Mouse (Mus musculus): ENCODE results near the gene Hsf4. TPM values are rescaled to one million over a fixed set of nuclear protein-coding genes. Genes with fewer than 3 reads are reported as not detected.
A peak's percentile ranks its signal among the peaks of the same experiment; 100 is the strongest.

Hsf4 gene
- polyA plus RNA-seq, 1 experiment from 2014 or later, result 0.27 TPM

GRCm38 (mm10) chr8:105309142-105309847, 39.7 kb downstream of the Hsf4 start:
- 80% methylated on average over 15 of the region's 15 CpGs for WGBS
- no peaks in the 10 kb centered on the region for H3K27me3 ChIP-seq (ENCODE audit: control insufficient read depth, insufficient read depth, low read length)
- ATAC-seq (ENCODE audit: insufficient number of reproducible peaks, insufficient read depth, low FRiP score, low read depth), result no peak
- no peaks in the 10 kb centered on the region for H3K9me3 ChIP-seq (ENCODE audit: control insufficient read depth, low read length)
- peaks cover 26 to 34% of the 10 kb centered on the region in 2 experiments for H3K4me1 ChIP-seq (ENCODE audit: control insufficient read depth in 2 of 2, insufficient read depth in 2 of 2, low read length in 2 of 2)
- peaks cover 74% of the 10 kb centered on the region for H3K36me3 ChIP-seq (ENCODE audit: control insufficient read depth, insufficient read depth, low read length)
- H3K27ac ChIP-seq (replicated peaks in 1 of 2; ENCODE audit: control insufficient read depth in 1 of 2, insufficient read depth in 1 of 2, low read depth in 2 of 2, low read length in 2 of 2), result no peak overlapping the region
- no peak overlapping the region for H3K4me3 ChIP-seq (ENCODE audit: control insufficient read depth in 1 of 2, insufficient read depth in 1 of 2, low read depth in 1 of 2, low read length in 2 of 2)
- H3K9ac ChIP-seq (ENCODE audit: low read length), result no peak overlapping the region
- H3K4me2 ChIP-seq (ENCODE audit: low read length), result no peak overlapping the region

DNA sequence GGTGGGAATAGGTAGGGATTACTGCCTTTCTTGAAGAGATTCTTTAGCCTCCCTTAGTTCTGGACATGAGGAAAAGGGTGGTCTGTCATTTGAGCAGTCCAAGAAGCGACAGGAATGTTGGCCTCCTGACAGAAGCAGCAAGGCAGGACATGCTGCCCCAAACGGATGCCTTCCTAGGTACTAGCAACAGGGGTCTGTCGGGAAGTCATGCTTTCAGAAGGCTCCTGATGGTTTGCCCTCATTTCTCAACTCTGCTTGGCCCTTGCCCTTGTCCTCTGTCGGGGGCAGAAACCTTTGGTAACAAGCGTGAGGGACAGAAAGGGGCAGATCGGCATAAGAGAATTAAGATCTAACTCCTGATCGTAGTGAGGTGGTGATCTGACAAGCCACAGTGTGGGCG, 40.5 kb downstream of the Hsf4 start:
- Histone ChIP-seq H3K27ac (replicated peaks in 1 of 2; ENCODE audit: control insufficient read depth in 1 of 2, insufficient read depth in 1 of 2, low read depth in 2 of 2, low read length in 2 of 2) (no peak overlapping the region), H3K27me3 (ENCODE audit: control insufficient read depth, insufficient read depth, low read length) (no peaks in the 10 kb centered on the region), H3K36me3 (ENCODE audit: control insufficient read depth, insufficient read depth, low read length) (peaks cover 75% of the 10 kb centered on the region), H3K4me2 (ENCODE audit: low read length) (no peak overlapping the region), H3K4me3 (ENCODE audit: control insufficient read depth in 1 of 2, insufficient read depth in 1 of 2, low read depth in 1 of 2, low read length in 2 of 2) (no peak overlapping the region), H3K9ac (ENCODE audit: low read length) (no peak overlapping the region), H3K4me1 (ENCODE audit: control insufficient read depth in 2 of 2, insufficient read depth in 2 of 2, low read length in 2 of 2) (peaks cover 22 to 33% of the 10 kb centered on the region in 2 experiments), H3K9me3 (ENCODE audit: control insufficient read depth, low read length) (no peaks in the 10 kb centered on the region)
- WGBS, result 82% methylated on average over 8 of the region's 8 CpGs
- no peak for ATAC-seq (ENCODE audit: insufficient number of reproducible peaks, insufficient read depth, low FRiP score, low read depth)

DNA sequence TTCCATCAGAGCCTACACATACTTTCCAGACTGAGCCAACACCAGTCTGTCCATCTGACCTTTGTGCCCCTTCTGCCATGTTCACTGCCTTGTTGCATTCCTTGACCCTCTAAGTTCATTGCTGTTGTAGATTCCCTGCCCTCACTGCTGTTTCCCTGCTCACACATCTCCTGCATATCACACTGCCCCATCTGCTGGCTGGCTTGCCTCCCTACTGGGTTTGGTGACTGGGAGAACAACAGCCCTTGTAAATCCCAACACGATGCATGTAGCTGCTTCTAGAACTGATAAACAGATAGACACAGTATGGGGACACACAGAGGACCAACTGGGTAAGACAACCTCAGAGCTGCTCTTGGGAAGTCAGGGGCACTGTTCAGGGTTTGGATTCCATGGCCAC, 42.1 kb downstream of the Hsf4 start:
- 71% methylated on average over 1 of the region's 1 CpGs for WGBS
- Histone ChIP-seq H3K4me1 (ENCODE audit: control insufficient read depth in 2 of 2, insufficient read depth in 2 of 2, low read length in 2 of 2) (peaks cover 18 to 26% of the 10 kb centered on the region in 2 experiments; a peak in 3 of 4 replicates), H3K4me3 (ENCODE audit: control insufficient read depth in 1 of 2, insufficient read depth in 1 of 2, low read depth in 1 of 2, low read length in 2 of 2) (no peak overlapping the region), H3K27ac (replicated peaks in 1 of 2; ENCODE audit: control insufficient read depth in 1 of 2, insufficient read depth in 1 of 2, low read depth in 2 of 2, low read length in 2 of 2) (no peak overlapping the region), H3K9ac (ENCODE audit: low read length) (no peak overlapping the region), H3K27me3 (ENCODE audit: control insufficient read depth, insufficient read depth, low read length) (no peaks in the 10 kb centered on the region), H3K9me3 (ENCODE audit: control insufficient read depth, low read length) (no peaks in the 10 kb centered on the region), H3K36me3 (ENCODE audit: control insufficient read depth, insufficient read depth, low read length) (peaks cover 89% of the 10 kb centered on the region), H3K4me2 (ENCODE audit: low read length) (no peak overlapping the region)
- no peak for ATAC-seq (ENCODE audit: insufficient number of reproducible peaks, insufficient read depth, low FRiP score, low read depth)

DNA sequence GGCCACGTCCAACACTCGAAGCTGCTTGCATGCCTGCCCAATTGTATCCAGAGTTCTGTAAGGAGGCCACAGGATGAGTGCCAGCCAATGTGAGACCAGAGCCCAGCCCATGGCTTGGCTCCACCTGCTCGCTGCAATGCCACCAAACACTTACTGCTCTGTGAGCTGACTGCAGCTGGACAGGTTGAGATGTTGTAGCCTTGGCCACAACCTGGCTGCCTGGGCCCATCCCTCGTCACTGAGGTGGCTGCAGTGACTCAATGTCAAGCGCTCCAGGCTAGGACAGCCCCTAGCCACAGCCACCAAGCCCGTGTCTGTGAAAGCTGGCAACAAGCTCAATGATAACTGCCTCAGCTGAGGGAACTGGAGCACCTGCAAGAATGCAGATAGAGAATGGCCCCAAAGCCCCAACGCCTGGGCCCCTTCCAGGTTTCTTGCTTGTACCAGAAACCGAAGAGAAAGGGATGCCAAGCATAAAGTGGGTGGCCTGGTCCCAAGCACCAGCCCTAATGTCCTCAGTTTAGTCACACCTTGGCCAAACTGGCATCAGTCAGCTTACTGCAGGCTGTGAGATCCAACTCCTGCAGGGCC, 43.4 kb downstream of the Hsf4 start:
- ATAC-seq (ENCODE audit: insufficient number of reproducible peaks, insufficient read depth, low FRiP score, low read depth), result no peak
- peaks cover 18 to 26% of the 10 kb centered on the region in 2 experiments; a peak in 3 of 4 replicates for H3K4me1 ChIP-seq (ENCODE audit: control insufficient read depth in 2 of 2, insufficient read depth in 2 of 2, low read length in 2 of 2)
- no peak overlapping the region for H3K9ac ChIP-seq (ENCODE audit: low read length)
- peaks cover 87% of the 10 kb centered on the region for H3K36me3 ChIP-seq (ENCODE audit: control insufficient read depth, insufficient read depth, low read length)
- no peak overlapping the region for H3K4me2 ChIP-seq (ENCODE audit: low read length)
- H3K4me3 ChIP-seq (ENCODE audit: control insufficient read depth in 1 of 2, insufficient read depth in 1 of 2, low read depth in 1 of 2, low read length in 2 of 2), result no peak overlapping the region
- H3K9me3 ChIP-seq (ENCODE audit: control insufficient read depth, low read length), result no peaks in the 10 kb centered on the region
- H3K27me3 ChIP-seq (ENCODE audit: control insufficient read depth, insufficient read depth, low read length), result no peaks in the 10 kb centered on the region
- peak overlapping the region in 1 of 2 experiments; percentile 47; a peak in 1 of 4 replicates for H3K27ac ChIP-seq (replicated peaks in 1 of 2; ENCODE audit: control insufficient read depth in 1 of 2, insufficient read depth in 1 of 2, low read depth in 2 of 2, low read length in 2 of 2)
- 78% methylated on average over 8 of the region's 8 CpGs for WGBS

- Histone ChIP-seq H3K9me3 (ENCODE audit: control insufficient read depth, low read length) (no peaks in the 10 kb centered on the region), H3K27me3 (ENCODE audit: control insufficient read depth, insufficient read depth, low read length) (no peaks in the 10 kb centered on the region), H3K4me1 (ENCODE audit: control insufficient read depth in 2 of 2, insufficient read depth in 2 of 2, low read length in 2 of 2) (peaks cover 18 to 32% of the 10 kb centered on the region in 2 experiments), H3K27ac (replicated peaks in 1 of 2; ENCODE audit: control insufficient read depth in 1 of 2, insufficient read depth in 1 of 2, low read depth in 2 of 2, low read length in 2 of 2) (peak overlapping the region; percentile 28 to 47; a peak in 3 of 4 replicates), H3K4me3 (ENCODE audit: control insufficient read depth in 1 of 2, insufficient read depth in 1 of 2, low read depth in 1 of 2, low read length in 2 of 2) (no peak overlapping the region), H3K36me3 (ENCODE audit: control insufficient read depth, insufficient read depth, low read length) (peaks cover 87% of the 10 kb centered on the region), H3K4me2 (ENCODE audit: low read length) (no peak overlapping the region), H3K9ac (ENCODE audit: low read length) (no peak overlapping the region)
- ATAC-seq (ENCODE audit: insufficient number of reproducible peaks, insufficient read depth, low FRiP score, low read depth), result 0 out of 2 replicates have a peak, but pooled peaks have one; percentile 23
- 57% methylated on average over 9 of the region's 9 CpGs for WGBS
Observed at GRCm38 (mm10) chr8:105313622-105314402, 44.2 kb downstream of the Hsf4 start.

DNA sequence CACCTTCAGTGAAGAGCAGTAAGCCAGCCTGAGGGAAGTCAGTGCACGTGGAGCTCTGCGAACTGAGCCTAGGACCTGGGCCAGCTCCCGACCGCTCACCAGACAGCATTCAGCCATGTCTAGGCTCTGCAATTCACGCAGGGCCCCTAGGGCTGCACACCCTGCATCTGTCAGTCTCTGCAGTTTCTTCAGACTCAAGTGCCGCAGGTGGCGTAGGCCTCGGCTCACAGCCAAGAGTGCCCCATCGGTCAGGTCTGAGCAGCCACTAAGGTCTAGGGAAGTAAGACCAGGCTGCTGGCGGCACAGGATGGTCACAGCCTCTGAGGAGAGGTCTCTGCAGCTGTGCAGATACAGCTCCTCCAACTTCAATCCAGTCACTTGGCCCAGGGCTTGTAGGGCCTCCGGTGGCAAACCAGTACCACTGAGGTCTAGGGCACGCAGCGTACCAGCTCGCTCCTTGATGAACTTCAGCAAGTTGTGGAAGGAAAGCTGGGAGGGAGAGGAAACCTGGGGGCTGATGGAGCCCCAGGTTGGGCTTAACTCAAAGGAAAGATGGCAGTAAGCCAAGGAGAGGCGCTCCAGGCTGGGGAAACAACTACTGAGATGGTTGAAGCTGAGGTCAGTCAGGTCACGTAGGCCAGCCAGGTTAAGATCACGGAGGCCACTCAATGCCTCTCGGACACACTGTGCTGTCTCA, 45.6 kb downstream of the Hsf4 start:
- no peak for ATAC-seq (ENCODE audit: insufficient number of reproducible peaks, insufficient read depth, low FRiP score, low read depth)
- Histone ChIP-seq H3K27me3 (ENCODE audit: control insufficient read depth, insufficient read depth, low read length) (no peaks in the 10 kb centered on the region), H3K4me3 (ENCODE audit: control insufficient read depth in 1 of 2, insufficient read depth in 1 of 2, low read depth in 1 of 2, low read length in 2 of 2) (no peak overlapping the region), H3K36me3 (ENCODE audit: control insufficient read depth, insufficient read depth, low read length) (peaks cover 79% of the 10 kb centered on the region), H3K4me2 (ENCODE audit: low read length) (no peak overlapping the region), H3K4me1 (ENCODE audit: control insufficient read depth in 2 of 2, insufficient read depth in 2 of 2, low read length in 2 of 2) (peaks cover 18 to 32% of the 10 kb centered on the region in 2 experiments), H3K9ac (ENCODE audit: low read length) (no peak overlapping the region), H3K27ac (replicated peaks in 1 of 2; ENCODE audit: control insufficient read depth in 1 of 2, insufficient read depth in 1 of 2, low read depth in 2 of 2, low read length in 2 of 2) (no peak overlapping the region), H3K9me3 (ENCODE audit: control insufficient read depth, low read length) (no peaks in the 10 kb centered on the region)
- WGBS, result 74% methylated on average over 18 of the region's 18 CpGs

DNA sequence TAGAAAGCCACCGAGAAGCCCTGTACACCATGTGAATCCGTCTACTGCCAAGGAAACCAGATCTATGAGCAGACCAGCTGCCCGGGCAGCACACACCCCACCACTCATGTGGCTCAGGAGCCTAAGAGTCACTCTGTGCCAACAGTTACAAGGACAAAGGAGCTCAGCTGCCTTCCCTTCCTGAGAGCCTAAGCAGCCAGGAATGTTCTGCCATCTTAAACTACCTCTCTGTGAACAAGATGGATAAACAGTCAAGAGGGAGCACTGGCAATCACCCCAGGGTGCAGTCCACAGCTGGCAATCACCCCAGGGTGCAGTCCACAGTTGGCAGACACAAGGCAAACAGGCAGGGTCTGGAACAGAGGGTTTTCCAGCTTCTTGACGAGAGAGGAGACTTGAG, 48.3 kb downstream of the Hsf4 start:
- H3K27me3 ChIP-seq (ENCODE audit: control insufficient read depth, insufficient read depth, low read length), result no peaks in the 10 kb centered on the region
- no peaks in the 10 kb centered on the region for H3K9me3 ChIP-seq (ENCODE audit: control insufficient read depth, low read length)
- no peak overlapping the region for H3K27ac ChIP-seq (replicated peaks in 1 of 2; ENCODE audit: control insufficient read depth in 1 of 2, insufficient read depth in 1 of 2, low read depth in 2 of 2, low read length in 2 of 2)
- H3K4me1 ChIP-seq (ENCODE audit: control insufficient read depth in 2 of 2, insufficient read depth in 2 of 2, low read length in 2 of 2), result peaks cover 18 to 32% of the 10 kb centered on the region in 2 experiments
- no peak overlapping the region for H3K4me3 ChIP-seq (ENCODE audit: control insufficient read depth in 1 of 2, insufficient read depth in 1 of 2, low read depth in 1 of 2, low read length in 2 of 2)
- H3K4me2 ChIP-seq (ENCODE audit: low read length), result no peak overlapping the region
- WGBS, result 88% methylated on average over 4 of the region's 4 CpGs
- no peak overlapping the region for H3K9ac ChIP-seq (ENCODE audit: low read length)
- no peak for ATAC-seq (ENCODE audit: insufficient number of reproducible peaks, insufficient read depth, low FRiP score, low read depth)
- H3K36me3 ChIP-seq (ENCODE audit: control insufficient read depth, insufficient read depth, low read length), result peaks cover 74% of the 10 kb centered on the region

All from heart, embryonic 14.5 days (tissue).